Mouse (Mus musculus): ENCODE results near the gene Pcdh18.

GRCm38 (mm10) chr3:49787719-49788118, 30.6 kb upstream of the Pcdh18 start:
- no peak for TF ChIP-seq IRF4 (IDR thresholded peaks at IDR 0.05; ENCODE audit: low read depth, low read length)
- TF ChIP-seq MAX (IDR thresholded peaks at IDR 0.05; ENCODE audit: low read length), result no peak
- TF ChIP-seq TCF12 (IDR thresholded peaks at IDR 0.05; ENCODE audit: low read depth, low read length), result no peak
- TF ChIP-seq POLR2A (IDR thresholded peaks at IDR 0.05; ENCODE audit: low read depth, low read length), result no peak
- no peak for TF ChIP-seq GABPA (IDR thresholded peaks at IDR 0.05; ENCODE audit: insufficient replicate concordance, low read depth, low read length)
- TF ChIP-seq CTCF (conservative IDR thresholded peaks at IDR 0.05 in 1 of 2, IDR thresholded peaks at IDR 0.05 in 1 of 2; ENCODE audit: low read depth in 2 of 2, low read length in 2 of 2), result no peak
- no peak for TF ChIP-seq ZMIZ1 (IDR thresholded peaks at IDR 0.05; ENCODE audit: low read depth, low read length)
- TF ChIP-seq ELF1 (IDR thresholded peaks at IDR 0.05; ENCODE audit: low read depth, low read length), result no peak
- TF ChIP-seq ZNF384 (IDR thresholded peaks at IDR 0.05; ENCODE audit: low read depth, low read length), result no peak
- TF ChIP-seq ZC3H11A (IDR thresholded peaks at IDR 0.05; ENCODE audit: low read depth, low read length), result no peak
- TF ChIP-seq JUND (conservative IDR thresholded peaks at IDR 0.05; ENCODE audit: low read depth, low read length), result no peak
- no peak for TF ChIP-seq HCFC1 (IDR thresholded peaks at IDR 0.05; ENCODE audit: low read depth, low read length)

Measured in CH12.LX (cell line).